Mouse (Mus musculus): Measurements from ENCODE around the gene Oser1. TPM values are rescaled to one million over a fixed set of nuclear protein-coding genes. Genes with fewer than 3 reads are reported as not detected.
"Not testable (repeated sequence)": the region's sequence is repeated elsewhere in the genome, so short reads cannot be mapped to it uniquely, and the experiment has no call there.

Gene Oser1
- polyA plus RNA-seq, 1 experiment from 2014 or later: 79.8 TPM

- DNase-seq (ENCODE audit: low spot score) (no peak), ATAC-seq (ENCODE audit: low FRiP score, low TSS enrichment) (no peak)
- H3K36me3 ChIP-seq (ENCODE audit: control insufficient read depth, insufficient read depth, low read length): peaks cover 3% of the 10 kb centered on the region; the same call in 1 of the 2 replicates
- no peaks in the 10 kb centered on the region for H3K27me3 ChIP-seq (ENCODE audit: control insufficient read depth, insufficient read depth, low read length)
- no peak for TF ChIP-seq EP300 (optimal IDR thresholded peaks at IDR 0.05)
- TF ChIP-seq CTCF (IDR thresholded peaks at IDR 0.05; ENCODE audit: low read depth): no peak
- H3K4me1 ChIP-seq (replicated peaks; ENCODE audit: control insufficient read depth, insufficient read depth): peaks cover 3% of the 10 kb centered on the region; the same call in 1 of the 2 replicates
- peak overlapping the region; percentile 97 for H3K4me3 ChIP-seq (ENCODE audit: low read depth, low read length)
- peak overlapping the region; percentile 51 for H3K4me2 ChIP-seq (replicated peaks; ENCODE audit: low read depth)
- H3K9ac ChIP-seq (ENCODE audit: low read length): peak overlapping the region; percentile 89; the same call in 1 of the 2 replicates
- no peak overlapping the region for H3K27ac ChIP-seq (replicated peaks)
- H3K9me3 ChIP-seq (ENCODE audit: control insufficient read depth, low read length): no peaks in the 10 kb centered on the region
These were observed 6.7 kb downstream of the Oser1 start for GRCm38 (mm10) chr2:163417830-163418229.

DNA sequence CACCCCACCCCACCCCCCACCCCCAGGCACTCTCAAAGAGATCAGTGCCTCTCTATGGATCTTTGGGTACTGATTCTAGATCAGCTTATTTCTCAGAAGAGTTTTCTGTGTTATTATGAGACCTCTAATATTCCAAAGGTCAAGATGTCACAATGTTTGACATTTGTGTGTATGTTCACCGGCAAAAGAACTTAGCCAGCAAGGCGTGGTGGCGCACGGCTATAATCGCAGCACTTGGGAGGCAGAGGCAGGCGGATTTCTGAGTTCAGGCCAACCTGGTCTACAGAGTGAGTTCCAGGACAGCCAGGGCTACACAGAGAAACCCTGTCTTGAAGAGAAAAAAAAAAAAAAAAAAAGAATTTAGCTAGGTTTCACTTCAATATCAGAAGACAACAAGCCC is 7.5 kb downstream of the Oser1 start:
- no peak for TF ChIP-seq CTCF (IDR thresholded peaks at IDR 0.05; ENCODE audit: low read depth)
- TF ChIP-seq EP300 (optimal IDR thresholded peaks at IDR 0.05): no peak
- Histone ChIP-seq H3K36me3 (ENCODE audit: control insufficient read depth, insufficient read depth, low read length) (peaks cover 3% of the 10 kb centered on the region; the same call in 1 of the 2 replicates), H3K4me2 (replicated peaks; ENCODE audit: low read depth) (no peak overlapping the region), H3K4me3 (ENCODE audit: low read depth, low read length) (no peak overlapping the region), H3K9ac (ENCODE audit: low read length) (no peak overlapping the region), H3K27me3 (ENCODE audit: control insufficient read depth, insufficient read depth, low read length) (no peaks in the 10 kb centered on the region), H3K9me3 (ENCODE audit: control insufficient read depth, low read length) (no peaks in the 10 kb centered on the region), H3K4me1 (replicated peaks; ENCODE audit: control insufficient read depth, insufficient read depth) (peaks cover 3% of the 10 kb centered on the region; the same call in 1 of the 2 replicates), H3K27ac (replicated peaks) (no peak overlapping the region)
- DNase-seq (ENCODE audit: low spot score) (no peak), ATAC-seq (ENCODE audit: low FRiP score, low TSS enrichment) (no peak)
- WGBS: 65% methylated on average over 6 of the region's 6 CpGs

GRCm38 (mm10) chr2:163412846-163413590 is 11.5 kb downstream of the Oser1 start:
- TF ChIP-seq EP300 (optimal IDR thresholded peaks at IDR 0.05) (no peak), CTCF (IDR thresholded peaks at IDR 0.05; ENCODE audit: low read depth) (no peak)
- Histone ChIP-seq H3K9ac (ENCODE audit: low read length) (no peak overlapping the region), H3K9me3 (ENCODE audit: control insufficient read depth, low read length) (no peaks in the 10 kb centered on the region), H3K27me3 (ENCODE audit: control insufficient read depth, insufficient read depth, low read length) (no peaks in the 10 kb centered on the region), H3K4me3 (ENCODE audit: low read depth, low read length) (no peak overlapping the region), H3K4me2 (replicated peaks; ENCODE audit: low read depth) (no peak overlapping the region), H3K4me1 (replicated peaks; ENCODE audit: control insufficient read depth, insufficient read depth) (peaks cover 3% of the 10 kb centered on the region; the same call in 1 of the 2 replicates), H3K27ac (replicated peaks) (no peak overlapping the region), H3K36me3 (ENCODE audit: control insufficient read depth, insufficient read depth, low read length) (peaks cover 17% of the 10 kb centered on the region)
- peak; percentile 76 for ATAC-seq (ENCODE audit: low FRiP score, low TSS enrichment)
- no peak for DNase-seq (ENCODE audit: low spot score)
- WGBS: 74% methylated on average over 9 of the region's 9 CpGs

DNA sequence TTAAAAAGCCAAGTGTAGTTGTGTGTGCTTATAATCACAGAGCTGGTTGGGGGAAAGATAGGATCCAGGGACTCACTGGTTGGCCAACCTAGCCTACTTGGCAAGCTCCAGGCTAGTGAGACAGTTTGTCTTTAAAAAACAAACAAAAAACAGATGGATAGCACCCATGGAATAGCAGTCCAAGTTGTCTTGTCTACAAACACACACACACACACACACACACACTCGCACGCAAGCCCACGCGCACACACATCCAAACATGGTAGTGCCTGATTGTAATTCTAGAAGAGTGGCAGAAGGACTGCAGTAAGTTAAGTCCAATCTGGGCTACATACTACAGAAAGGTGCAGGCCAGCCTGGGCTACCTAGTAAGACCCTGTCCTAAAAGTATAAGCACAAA is 12.1 kb downstream of the Oser1 start:
- H3K36me3 ChIP-seq (ENCODE audit: control insufficient read depth, insufficient read depth, low read length): peaks cover 17% of the 10 kb centered on the region
- no peaks in the 10 kb centered on the region for H3K27me3 ChIP-seq (ENCODE audit: control insufficient read depth, insufficient read depth, low read length)
- TF ChIP-seq CTCF (IDR thresholded peaks at IDR 0.05; ENCODE audit: low read depth) (no peak), EP300 (optimal IDR thresholded peaks at IDR 0.05) (no peak)
- DNase-seq (ENCODE audit: low spot score): no peak
- H3K9me3 ChIP-seq (ENCODE audit: control insufficient read depth, low read length): no peaks in the 10 kb centered on the region
- H3K4me1 ChIP-seq (replicated peaks; ENCODE audit: control insufficient read depth, insufficient read depth): no peaks in the 10 kb centered on the region
- no peak overlapping the region for H3K9ac ChIP-seq (ENCODE audit: low read length)
- H3K4me3 ChIP-seq (ENCODE audit: low read depth, low read length): no peak overlapping the region
- WGBS: 96% methylated on average over 4 of the region's 4 CpGs
- no peak overlapping the region for H3K4me2 ChIP-seq (replicated peaks; ENCODE audit: low read depth)
- no peak for ATAC-seq (ENCODE audit: low FRiP score, low TSS enrichment)
- no peak overlapping the region for H3K27ac ChIP-seq (replicated peaks)

- Histone ChIP-seq H3K4me2 (replicated peaks; ENCODE audit: low read depth) (no peak overlapping the region), H3K36me3 (ENCODE audit: control insufficient read depth, insufficient read depth, low read length) (peaks cover 23% of the 10 kb centered on the region), H3K4me3 (ENCODE audit: low read depth, low read length) (no peak overlapping the region), H3K9me3 (ENCODE audit: control insufficient read depth, low read length) (no peaks in the 10 kb centered on the region), H3K27ac (replicated peaks) (no peak overlapping the region), H3K27me3 (ENCODE audit: control insufficient read depth, insufficient read depth, low read length) (no peaks in the 10 kb centered on the region), H3K9ac (ENCODE audit: low read length) (no peak overlapping the region), H3K4me1 (replicated peaks; ENCODE audit: control insufficient read depth, insufficient read depth) (no peaks in the 10 kb centered on the region)
- DNase-seq (ENCODE audit: low spot score) (no peak), ATAC-seq (ENCODE audit: low FRiP score, low TSS enrichment) (no peak)
- 65% methylated on average over 4 of the region's 4 CpGs for WGBS
- no peak for TF ChIP-seq CTCF (IDR thresholded peaks at IDR 0.05; ENCODE audit: low read depth)
- no peak for TF ChIP-seq EP300 (optimal IDR thresholded peaks at IDR 0.05)
These were observed 12.7 kb downstream of the Oser1 start for GRCm38 (mm10) chr2:163411840-163412239.

GRCm38 (mm10) chr2:163411344-163411743 is 13.2 kb downstream of the Oser1 start:
- not testable (repeated sequence) for H3K27ac ChIP-seq (replicated peaks); H3K4me2 ChIP-seq (replicated peaks; ENCODE audit: low read depth); ATAC-seq (ENCODE audit: low FRiP score, low TSS enrichment); H3K27me3 ChIP-seq (ENCODE audit: control insufficient read depth, insufficient read depth, low read length); H3K9me3 ChIP-seq (ENCODE audit: control insufficient read depth, low read length); H3K4me3 ChIP-seq (ENCODE audit: low read depth, low read length); H3K9ac ChIP-seq (ENCODE audit: low read length); DNase-seq (ENCODE audit: low spot score); H3K4me1 ChIP-seq (replicated peaks; ENCODE audit: control insufficient read depth, insufficient read depth)
- peaks cover 23% of the 10 kb centered on the region for H3K36me3 ChIP-seq (ENCODE audit: control insufficient read depth, insufficient read depth, low read length)
- 87% methylated on average over 3 of the region's 3 CpGs for WGBS

All from stomach, postnatal 0 days (tissue).